Mouse (Mus musculus): ENCODE measurements at regions not wholly inside any gene's neighbourhood (a gene's known extent, or its start where the extent isn't known, plus 50 kb on each side); places are given as distances from the start of the nearest gene placed in this dataset.

GRCm38 (mm10) chr3:29890764-29891163 lies 657.0 kb downstream of the Mecom start:
- no peak for DNase-seq (ENCODE audit: low read depth, low spot score)

- DNase-seq (ENCODE audit: low read depth, low spot score) = no peak
Observed at GRCm38 (mm10) chr3:29890286-29890685, 657.5 kb downstream of the Mecom start.

- DNase-seq (ENCODE audit: low read depth, low spot score) = no peak
Observed at GRCm38 (mm10) chr3:29889638-29890037, 658.2 kb downstream of the Mecom start.

- DNase-seq (ENCODE audit: low read depth, low spot score) = no peak
Observed at GRCm38 (mm10) chr3:29879966-29880365, 667.8 kb downstream of the Mecom start.

GRCm38 (mm10) chr3:29875768-29876167 lies 672.0 kb downstream of the Mecom start:
- no peak for DNase-seq (ENCODE audit: low read depth, low spot score)

GRCm38 (mm10) chr3:29862437-29862836 lies 685.4 kb downstream of the Mecom start:
- no peak for DNase-seq (ENCODE audit: low read depth, low spot score)

- DNase-seq (ENCODE audit: low read depth, low spot score) = no peak
Observed at GRCm38 (mm10) chr3:29852465-29852864, 695.3 kb downstream of the Mecom start.

- DNase-seq (ENCODE audit: low read depth, low spot score) = no peak
Observed at GRCm38 (mm10) chr3:29835432-29835831, 712.4 kb downstream of the Mecom start.

- no peak for DNase-seq (ENCODE audit: low read depth, low spot score)
Observed at GRCm38 (mm10) chr3:29834884-29835283, 712.9 kb downstream of the Mecom start.

GRCm38 (mm10) chr3:29831346-29831745 lies 716.5 kb downstream of the Mecom start:
- DNase-seq (ENCODE audit: low read depth, low spot score) = no peak

GRCm38 (mm10) chr3:29822622-29823370 lies 725.0 kb downstream of the Mecom start:
- DNase-seq (ENCODE audit: low read depth, low spot score) = no peak

- no peak for DNase-seq (ENCODE audit: low read depth, low spot score)
Observed at GRCm38 (mm10) chr3:29816964-29817363, 730.8 kb downstream of the Mecom start.

- DNase-seq (ENCODE audit: low read depth, low spot score) = no peak
Observed at GRCm38 (mm10) chr3:29813276-29813675, 731.5 kb downstream of the Egfem1 start.

GRCm38 (mm10) chr3:29812480-29813240 lies 730.8 kb downstream of the Egfem1 start:
- peak; percentile 56 for DNase-seq (ENCODE audit: low read depth, low spot score)

GRCm38 (mm10) chr3:29806046-29806445 lies 724.2 kb downstream of the Egfem1 start:
- no peak for DNase-seq (ENCODE audit: low read depth, low spot score)

GRCm38 (mm10) chr3:29803456-29803855 lies 721.6 kb downstream of the Egfem1 start:
- no peak for DNase-seq (ENCODE audit: low read depth, low spot score)

GRCm38 (mm10) chr3:29801081-29801480 lies 719.3 kb downstream of the Egfem1 start:
- no peak for DNase-seq (ENCODE audit: low read depth, low spot score)

GRCm38 (mm10) chr3:29774365-29774764 lies 692.5 kb downstream of the Egfem1 start:
- DNase-seq (ENCODE audit: low read depth, low spot score) = no peak

- DNase-seq (ENCODE audit: low read depth, low spot score) = no peak
Observed at GRCm38 (mm10) chr3:29771194-29771593, 689.4 kb downstream of the Egfem1 start.

- DNase-seq (ENCODE audit: low read depth, low spot score) = peak; percentile 72
Observed at GRCm38 (mm10) chr3:29768592-29768991, 686.8 kb downstream of the Egfem1 start.

- no peak for DNase-seq (ENCODE audit: low read depth, low spot score)
Observed at GRCm38 (mm10) chr3:29764021-29764420, 682.2 kb downstream of the Egfem1 start.

GRCm38 (mm10) chr3:29757821-29758494 lies 676.1 kb downstream of the Egfem1 start:
- DNase-seq (ENCODE audit: low read depth, low spot score) = no peak
